Mouse (Mus musculus) cortical plate, adult 2 months (tissue): ENCODE measurements around the gene Baiap2. TPM values are rescaled to one million over a fixed set of nuclear protein-coding genes. Genes with fewer than 3 reads are reported as not detected.

ENCODE experiments used
- H3K27ac ChIP-seq: fragments of 200-500 bp; 2 replicates; pipeline ENCODE4 v1.5.1; 2012; ENCODE audit warnings: low read length, control low read depth, inconsistent platforms; ENCODE audit not compliant: insufficient read depth
- H3K4me1 ChIP-seq: fragments of 200-500 bp; 2 replicates; pipeline ENCODE4 v1.6.1; 2011; ENCODE audit warnings: low read length; ENCODE audit not compliant: control insufficient read depth, insufficient read depth
- H3K4me3 ChIP-seq: fragments of 200-500 bp; 2 replicates; pipeline ENCODE4 v1.5.1; 2011; ENCODE audit warnings: mild to moderate bottlenecking, low read length, control low read depth; ENCODE audit not compliant: insufficient read depth
- CTCF ChIP-seq: fragments of 200-500 bp; IDR thresholded peaks from 2 replicates; pipeline ENCODE4 v1.5.1; 2011; ENCODE audit warnings: mild to moderate bottlenecking, control low read depth, low read length; ENCODE audit not compliant: insufficient read depth; ENCODE audit errors: extremely low read depth
- POLR2A ChIP-seq: fragments of 200-500 bp; IDR thresholded peaks from 2 replicates; pipeline ENCODE4 v1.6.1; 2011; ENCODE audit warnings: mild to moderate bottlenecking, low read length, control low read depth; ENCODE audit not compliant: insufficient read depth; ENCODE audit errors: extremely low read depth
- polyA plus RNA-seq: library from polyadenylated mRNA; depleted of rRNA; stranded (reverse); fragments of >200 nt; gene quantifications from 2 replicates; pipeline ENCODE4 v1.2.3, GENCODE M21; 2012

The Baiap2 gene
- polyA plus RNA-seq, 1 experiment, result 253 TPM

- Histone ChIP-seq H3K4me1 (peaks cover 9% of the 10 kb centered on the region), H3K27ac (no peak overlapping the region), H3K4me3 (no peak overlapping the region)
- no peak for TF ChIP-seq POLR2A
- TF ChIP-seq CTCF, result no peak
Measured at GRCm38 (mm10) chr11:119933142-119933541, 9.4 kb upstream of the Baiap2 start.

- peaks cover 15% of the 10 kb centered on the region for H3K4me1 ChIP-seq
- no peak overlapping the region for H3K27ac ChIP-seq
- no peak overlapping the region for H3K4me3 ChIP-seq
- no peak for TF ChIP-seq POLR2A
- TF ChIP-seq CTCF, result no peak
Measured at GRCm38 (mm10) chr11:119933819-119934583, 8.6 kb upstream of the Baiap2 start.

GRCm38 (mm10) chr11:119934773-119935172 lies 7.8 kb upstream of the Baiap2 start:
- Histone ChIP-seq H3K4me3 (no peak overlapping the region), H3K27ac (no peak overlapping the region), H3K4me1 (peaks cover 19% of the 10 kb centered on the region)
- TF ChIP-seq CTCF, result no peak
- peak; percentile 39 for TF ChIP-seq POLR2A

- H3K27ac ChIP-seq, result 0 out of 2 replicates have a peak overlapping the region, but pooled peaks have one; percentile 22
- peaks cover 19% of the 10 kb centered on the region for H3K4me1 ChIP-seq
Measured at GRCm38 (mm10) chr11:119935457-119935856, 7.1 kb upstream of the Baiap2 start.

GRCm38 (mm10) chr11:119936456-119936855 lies 6.1 kb upstream of the Baiap2 start:
- peak overlapping the region; percentile 79 for H3K27ac ChIP-seq
- H3K4me3 ChIP-seq, result no peak overlapping the region
- H3K4me1 ChIP-seq, result peaks cover 21% of the 10 kb centered on the region
- TF ChIP-seq CTCF (no peak), POLR2A (no peak)

More at GRCm38 (mm10) chr11:119935457-119935856, 7.1 kb upstream of the Baiap2 start:
- H3K4me3 ChIP-seq, result no peak overlapping the region
- TF ChIP-seq CTCF (peak; percentile 55), POLR2A (no peak)

- Histone ChIP-seq H3K4me1 (peaks cover 19% of the 10 kb centered on the region), H3K4me3 (no peak overlapping the region)
Measured at GRCm38 (mm10) chr11:119937216-119937615, 5.3 kb upstream of the Baiap2 start.

GRCm38 (mm10) chr11:119937772-119938502 lies 4.6 kb upstream of the Baiap2 start:
- H3K4me1 ChIP-seq, result peaks cover 19% of the 10 kb centered on the region
- no peak overlapping the region for H3K4me3 ChIP-seq
- peak overlapping the region; percentile 92 for H3K27ac ChIP-seq
- TF ChIP-seq POLR2A (no peak), CTCF (no peak)

More at GRCm38 (mm10) chr11:119937216-119937615, 5.3 kb upstream of the Baiap2 start:
- peak overlapping the region; percentile 92 for H3K27ac ChIP-seq
- TF ChIP-seq POLR2A (no peak), CTCF (no peak)

- Histone ChIP-seq H3K4me3 (no peak overlapping the region; the same call in 1 of the 2 replicates), H3K4me1 (peaks cover 16% of the 10 kb centered on the region), H3K27ac (peak overlapping the region; percentile 92)
- TF ChIP-seq CTCF (no peak), POLR2A (no peak)
Measured at GRCm38 (mm10) chr11:119939073-119939710, 3.4 kb upstream of the Baiap2 start.

GRCm38 (mm10) chr11:119939711-119940106 lies 2.9 kb upstream of the Baiap2 start:
- H3K27ac ChIP-seq, result peak overlapping the region; percentile 98
- peak overlapping the region; percentile 79; the same call in 1 of the 2 replicates for H3K4me3 ChIP-seq
- no peak for TF ChIP-seq POLR2A
- no peak for TF ChIP-seq CTCF
- peaks cover 16% of the 10 kb centered on the region for H3K4me1 ChIP-seq
